Mouse (Mus musculus): ENCODE data around the gene Mul1.

The Mul1 gene

GRCm38 (mm10) chr4:138460910-138461309 lies 26.4 kb downstream of the Mul1 start:
- in situ Hi-C loops (cut with MboI, MseI) = no loop called here

- in situ Hi-C loops (cut with MboI, MseI) = no loop called here
These were observed 27.0 kb downstream of the Mul1 start for GRCm38 (mm10) chr4:138461471-138461870.

- in situ Hi-C loops (cut with MboI, MseI) = no loop called here
These were observed 28.7 kb downstream of the Mul1 start for GRCm38 (mm10) chr4:138462971-138463831.

- in situ Hi-C loops (cut with MboI, MseI) = no loop called here
These were observed 29.5 kb downstream of the Mul1 start for GRCm38 (mm10) chr4:138463832-138464487.

GRCm38 (mm10) chr4:138464667-138465353 lies 30.3 kb downstream of the Mul1 start:
- in situ Hi-C loops (cut with MboI, MseI) = no loop called here

GRCm38 (mm10) chr4:138465446-138465845 lies 31.0 kb downstream of the Mul1 start:
- in situ Hi-C loops (cut with MboI, MseI) = no loop called here

- in situ Hi-C loops (cut with MboI, MseI) = no loop called here
These were observed 32.2 kb downstream of the Mul1 start for GRCm38 (mm10) chr4:138466690-138467089.

- in situ Hi-C loops (cut with MboI, MseI) = no loop called here
These were observed 33.0 kb downstream of the Mul1 start for GRCm38 (mm10) chr4:138467451-138467850.

GRCm38 (mm10) chr4:138469080-138469479 lies 34.6 kb downstream of the Mul1 start:
- in situ Hi-C loops (cut with MboI, MseI) = no loop called here

- in situ Hi-C loops (cut with MboI, MseI) = no loop called here
These were observed 36.8 kb downstream of the Mul1 start for GRCm38 (mm10) chr4:138471241-138471640.

- in situ Hi-C loops (cut with MboI, MseI) = no loop called here
These were observed 45.1 kb downstream of the Mul1 start for GRCm38 (mm10) chr4:138479595-138479994.

GRCm38 (mm10) chr4:138480962-138481361 lies 46.5 kb downstream of the Mul1 start:
- in situ Hi-C loops (cut with MboI, MseI) = no loop called here

- in situ Hi-C loops (cut with MboI, MseI) = no loop called here
These were observed 48.2 kb downstream of the Mul1 start for GRCm38 (mm10) chr4:138482721-138483120.

- in situ Hi-C loops (cut with MboI, MseI) = no loop called here
These were observed 53.8 kb downstream of the Mul1 start for GRCm38 (mm10) chr4:138488241-138488640.

GRCm38 (mm10) chr4:138491088-138491487 lies 56.6 kb downstream of the Mul1 start:
- in situ Hi-C loops (cut with MboI, MseI) = no loop called here
